Mouse (Mus musculus) layer of hippocampus, postnatal 10 days (tissue): ENCODE measurements around the gene Tcp11. TPM values are rescaled to one million over a fixed set of nuclear protein-coding genes. Genes with fewer than 3 reads are reported as not detected.

Experiments
- total RNA-seq, 2 experiments: library from RNA; stranded (reverse); gene quantifications; 2 replicates each; pipeline ENCODE4 v1.2.3; 2021

The Tcp11 gene
- total RNA-seq, 2 experiments from 2014 or later, result 0.76 to 1.7 TPM

Other genes with a start within 250 kb of the Tcp11 start
- gene Snrpc, start 242.5 kb downstream of the Tcp11 start, total RNA-seq, result 10 to 100 TPM; 77.2 to 83.4 TPM
- 10 to 100 TPM; 19.5 to 22.7 TPM for gene Uhrf1bp1, start 224.2 kb downstream of the Tcp11 start, total RNA-seq
- gene Anks1, start 171.3 kb downstream of the Tcp11 start, total RNA-seq, result 10 to 100 TPM; 40.2 to 46.0 TPM
- gene Taf11, start 170.8 kb downstream of the Tcp11 start, total RNA-seq, result 10 to 100 TPM; 31.0 to 31.1 TPM
- 1 to 10 TPM; 2.5 to 3.5 TPM for gene Scube3, start 61.5 kb upstream of the Tcp11 start, total RNA-seq
- gene Zfp523, start 96.5 kb upstream of the Tcp11 start, total RNA-seq, result 10 to 100 TPM; 76.1 to 80.4 TPM
- gene Def6, start 127.1 kb upstream of the Tcp11 start, total RNA-seq, result 1 to 10 TPM; 6.4 to 7.1 TPM
- gene Ppard, start 152.1 kb upstream of the Tcp11 start, total RNA-seq, result 10 to 100 TPM; 25.8 to 29.0 TPM
- gene Fance, start 232.9 kb upstream of the Tcp11 start, total RNA-seq, result 10 to 100 TPM; 26.0 to 36.2 TPM
- gene Rpl10a, start 247.8 kb upstream of the Tcp11 start, total RNA-seq, result 100 to 1,000 TPM; 503 to 535 TPM